Mouse (Mus musculus): ENCODE measurements at regions not wholly inside any gene's neighbourhood (a gene's known extent, or its start where the extent isn't known, plus 50 kb on each side); places are given as distances from the start of the nearest gene placed in this dataset.
A peak's percentile ranks its signal among the peaks of the same experiment; 100 is the strongest.

DNA sequence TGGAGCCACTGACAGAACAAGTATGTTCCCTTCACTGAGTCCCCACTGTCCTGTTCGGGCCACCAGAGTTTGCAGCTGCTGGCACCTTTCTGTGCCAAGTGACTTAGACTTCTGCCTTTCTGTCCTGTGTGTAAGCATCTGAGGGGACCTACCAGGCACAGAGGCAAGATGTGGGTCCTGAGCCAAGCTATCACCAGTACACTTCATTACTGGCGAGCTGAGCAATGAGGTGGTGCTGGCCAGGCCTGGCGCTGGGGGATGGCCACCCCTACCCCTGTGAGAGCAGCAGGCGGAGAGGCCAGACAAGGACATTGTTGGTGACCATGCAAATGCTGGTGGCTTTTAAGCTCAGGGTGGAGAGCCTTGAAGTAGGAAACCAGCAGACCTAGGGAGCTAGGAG is 87.6 kb upstream of the Mrps6 start:
- DNase-seq (ENCODE audit: inconsistent ontology term): peak; percentile 31

DNA sequence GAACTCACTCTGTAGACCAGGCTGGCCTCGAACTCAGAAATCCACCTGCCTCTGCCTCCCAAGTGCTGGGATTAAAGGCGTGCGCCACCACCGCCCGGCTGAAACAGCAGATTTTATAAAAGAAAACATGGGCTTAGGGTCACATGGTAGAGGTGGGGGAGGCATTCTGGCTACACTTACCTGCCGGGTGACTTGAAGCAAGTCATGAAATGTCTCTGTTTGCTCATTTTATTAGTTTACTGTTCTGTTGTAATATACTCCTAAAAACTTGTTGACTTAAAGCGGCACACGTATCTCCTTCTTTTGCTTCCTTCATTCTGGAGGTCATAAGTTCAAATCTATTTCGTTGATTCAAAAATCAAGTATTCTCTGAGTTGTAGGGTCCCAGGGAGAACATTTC is 84.9 kb upstream of the Mrps6 start:
- no peak for DNase-seq (ENCODE audit: inconsistent ontology term)

DNA sequence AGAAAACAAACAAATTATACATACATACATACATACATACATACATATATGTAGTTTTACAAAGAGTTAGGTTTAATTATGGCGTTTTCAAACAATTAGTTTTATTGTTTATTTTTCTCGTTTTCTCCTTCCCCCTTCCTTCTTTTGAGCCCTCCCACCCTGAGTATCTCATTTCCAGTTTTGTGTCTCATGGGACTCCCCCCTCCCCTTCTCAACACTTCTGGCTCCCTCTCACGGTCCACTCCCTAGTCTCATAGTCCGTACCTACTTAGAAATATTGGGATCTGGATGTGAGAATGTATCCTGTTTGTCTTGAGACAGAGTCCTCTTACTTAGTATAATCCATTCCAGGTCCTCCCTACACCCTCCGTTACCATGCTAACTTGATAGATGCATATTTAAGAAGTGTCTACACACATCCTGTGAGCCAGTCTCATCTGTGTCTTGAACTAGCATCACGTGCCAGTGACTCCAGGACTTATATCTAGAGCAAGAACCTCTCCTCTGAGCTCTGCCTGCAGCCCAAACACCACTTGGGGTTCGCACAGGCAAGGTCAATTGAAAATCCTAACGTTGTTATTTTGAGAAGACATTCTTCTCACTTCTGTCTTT is 81.8 kb upstream of the Mrps6 start:
- no peak for DNase-seq (ENCODE audit: inconsistent ontology term)

DNA sequence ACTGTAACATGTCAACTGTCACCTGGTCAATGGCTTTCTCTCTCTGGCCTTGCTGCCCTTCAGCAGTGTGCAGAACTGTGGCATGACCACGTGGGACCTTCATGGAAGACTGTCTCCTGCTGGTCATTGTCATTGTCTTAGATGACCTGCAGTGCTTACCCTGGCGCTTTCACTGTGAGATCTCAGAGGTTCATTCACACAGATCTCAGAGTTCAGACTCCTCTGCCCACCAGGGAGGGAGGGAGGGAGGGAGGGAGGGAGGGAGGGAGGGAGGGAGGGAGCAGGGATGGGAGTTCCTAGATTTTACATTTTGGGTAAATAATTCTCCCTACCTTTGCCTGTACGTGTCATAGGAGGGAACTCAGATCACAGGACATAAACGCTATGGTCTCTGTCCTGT is 79.6 kb upstream of the Mrps6 start:
- no peak for DNase-seq (ENCODE audit: inconsistent ontology term)

DNA sequence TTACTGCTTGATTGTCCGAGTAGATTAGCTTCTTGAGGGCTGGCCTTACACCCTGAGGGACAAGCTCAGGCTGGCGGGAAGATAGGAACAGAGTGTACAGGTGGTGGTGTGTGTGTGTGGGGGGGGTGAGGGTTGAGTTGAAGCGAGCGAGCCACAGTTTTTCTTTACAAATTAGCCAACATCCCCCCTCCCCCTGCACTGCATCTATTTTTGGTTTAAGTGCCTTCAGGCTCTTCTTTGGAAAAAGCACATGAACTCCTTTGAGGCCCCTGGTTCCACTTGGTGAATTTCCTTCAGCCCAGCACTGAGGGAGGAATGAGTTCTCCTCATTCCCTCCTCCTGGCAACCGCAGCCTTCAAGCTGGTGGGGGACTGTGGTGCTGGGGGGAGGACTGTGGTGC is 79.2 kb upstream of the Mrps6 start:
- no peak for DNase-seq (ENCODE audit: inconsistent ontology term)

DNA sequence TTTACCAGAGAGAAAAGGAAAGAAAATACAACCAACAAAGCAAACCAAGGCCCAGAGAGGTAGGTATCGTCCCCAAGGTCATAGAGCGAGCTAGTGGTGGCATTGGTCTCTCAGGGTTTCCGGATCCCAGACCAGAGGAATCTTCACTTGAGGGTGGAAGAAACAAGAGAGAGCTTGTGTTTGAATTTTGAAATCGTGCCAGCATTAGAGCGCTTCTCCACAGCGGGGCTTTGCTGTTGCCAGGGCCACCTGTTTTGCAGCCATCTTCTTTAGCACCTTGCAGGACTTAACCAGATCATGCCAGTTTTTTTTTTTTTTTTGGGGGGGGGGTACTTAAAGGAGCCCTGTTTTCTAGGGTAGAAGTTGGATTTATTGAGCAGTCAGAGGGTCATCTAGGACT is 77.6 kb upstream of the Mrps6 start:
- no peak for DNase-seq (ENCODE audit: inconsistent ontology term)

DNA sequence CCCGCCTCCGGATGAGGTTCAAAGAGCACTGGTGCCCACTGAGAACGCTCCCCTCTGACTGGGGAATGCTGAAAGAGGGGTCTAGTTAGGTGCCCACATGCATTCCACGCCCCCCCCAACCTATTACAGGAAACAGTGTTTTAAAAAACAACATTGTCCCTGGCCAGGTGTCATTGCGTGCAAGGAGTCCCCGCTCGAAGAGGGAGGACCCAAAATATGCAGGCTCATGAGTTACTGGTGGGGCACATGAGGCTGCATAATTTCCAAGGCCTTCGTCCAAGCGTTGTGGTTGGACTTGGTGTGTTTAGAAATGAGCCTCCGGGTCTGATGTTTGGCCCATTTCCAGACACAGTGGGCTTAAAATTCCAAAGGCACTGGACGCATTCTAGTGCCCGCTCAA is 72.9 kb upstream of the Mrps6 start:
- no peak for DNase-seq (ENCODE audit: inconsistent ontology term)

DNA sequence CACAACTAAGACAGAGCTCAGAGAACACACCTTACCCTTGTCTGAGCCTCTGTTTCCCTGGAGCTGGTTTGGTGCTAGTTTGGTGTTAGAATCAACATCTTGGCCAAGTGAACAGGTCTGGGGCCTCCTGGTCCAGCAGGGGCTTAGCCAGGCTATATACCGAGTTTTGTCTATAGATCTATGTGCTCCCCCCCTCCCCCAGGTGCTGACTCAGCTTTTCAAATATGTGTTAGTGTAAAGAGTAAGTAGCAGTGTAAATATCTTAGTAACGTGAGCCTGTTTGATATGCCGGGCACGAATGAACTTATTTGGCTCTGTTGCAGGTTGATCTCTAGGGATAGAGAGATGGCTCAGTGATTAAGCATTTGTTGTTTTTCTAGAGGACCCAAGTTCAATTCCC is 68.7 kb upstream of the Mrps6 start:
- no peak for DNase-seq (ENCODE audit: inconsistent ontology term)

DNA sequence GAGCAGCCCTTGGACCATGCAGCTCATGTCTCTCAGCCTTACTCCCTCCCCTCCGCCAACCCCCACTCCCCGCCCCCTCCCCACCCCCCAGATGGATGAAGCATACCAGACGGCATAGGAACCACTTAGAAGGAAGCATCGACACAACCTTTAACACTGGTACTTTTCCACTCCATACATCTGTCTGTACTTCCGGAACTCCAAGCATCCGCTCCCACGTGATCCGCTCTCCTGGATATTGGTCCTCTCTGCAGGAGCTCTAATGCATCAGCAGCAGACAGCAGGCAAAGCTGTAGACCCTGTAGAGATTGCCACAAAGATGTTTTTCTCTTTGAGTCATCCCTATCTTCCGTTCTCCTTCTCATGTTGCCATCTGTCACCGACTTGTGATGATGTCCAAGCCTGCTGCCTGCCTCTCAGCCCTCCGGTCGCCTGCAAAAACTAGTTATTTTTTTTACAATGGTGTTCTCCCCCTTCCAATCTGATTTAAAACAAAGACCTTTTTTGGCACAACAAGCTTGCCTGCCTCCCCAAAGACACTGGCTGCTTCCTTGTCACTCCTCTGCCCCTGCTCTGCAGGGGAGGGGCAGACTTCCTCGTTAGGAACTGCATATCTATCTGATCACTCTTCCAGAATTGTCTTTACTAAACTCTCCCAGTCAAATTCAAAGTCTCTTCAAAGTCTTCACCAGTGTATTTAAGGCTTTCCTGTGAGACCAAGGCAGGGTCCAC is 62.4 kb upstream of the Mrps6 start:
- peak; percentile 24 for DNase-seq (ENCODE audit: inconsistent ontology term)

DNA sequence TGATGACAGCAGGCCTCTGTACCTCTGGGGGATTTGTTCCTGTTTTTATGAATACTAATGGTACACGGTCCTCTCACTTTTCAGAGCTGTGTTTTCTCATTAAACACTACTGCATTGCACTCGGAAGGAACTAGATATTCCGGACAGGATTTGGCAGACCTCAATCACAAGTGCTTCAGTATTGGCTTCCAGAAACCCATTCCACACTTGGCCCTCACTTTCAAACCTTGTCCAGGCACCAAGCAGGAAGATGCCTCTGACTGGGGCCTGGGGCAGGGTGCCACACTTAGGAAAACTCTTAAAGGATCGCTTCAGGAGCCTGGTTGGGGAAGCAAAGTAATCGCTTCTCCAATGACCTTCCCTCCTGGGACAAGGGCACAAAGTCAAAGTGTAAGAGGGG is 50.7 kb upstream of the Mrps6 start:
- DNase-seq (ENCODE audit: inconsistent ontology term): no peak
